Mouse (Mus musculus) kidney, adult 2 months (tissue): ENCODE measurements around the gene Iah1.

Experiments
- CTCF ChIP-seq: fragments of 200-500 bp; conservative IDR thresholded peaks from 2 replicates; pipeline ENCODE4 v1.5.1; 2011; ENCODE audit warnings: low read depth, mild to moderate bottlenecking, control low read depth, low read length, moderate library complexity, mixed read lengths; ENCODE audit not compliant: insufficient read depth, insufficient read length
- POLR2A ChIP-seq: fragments of 200-500 bp; IDR thresholded peaks from one replicate; pipeline ENCODE4 v1.6.1; 2011; ENCODE audit warnings: low read depth, low read length, control low read depth

DNA sequence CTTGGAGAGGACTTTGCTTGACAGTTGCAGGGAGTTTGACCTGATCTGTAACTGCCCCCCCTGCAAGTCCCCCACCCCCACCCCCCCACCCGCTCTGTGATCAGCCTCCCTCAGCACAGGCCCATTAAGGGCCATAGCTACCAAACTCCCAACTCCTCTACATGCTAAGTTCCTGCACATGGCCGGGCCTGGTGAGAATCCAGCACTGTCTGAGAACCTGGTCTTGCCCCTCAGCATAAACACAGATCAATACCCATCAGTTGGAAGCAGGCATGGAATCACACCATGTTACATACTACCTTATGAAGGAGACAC lies 49.4 kb upstream of the Iah1 start:
- TF ChIP-seq POLR2A (no peak), CTCF (no peak)
